Mouse (Mus musculus) cerebellum, adult 11-12 months (tissue): ENCODE results near the gene Fbxw17.
"Not testable (repeated sequence)": the region's sequence is repeated elsewhere in the genome, so short reads cannot be mapped to it uniquely, and the experiment has no call there.

Experiments used
- DNase-seq: peaks from one replicate; pipeline ENCODE4 v3.0.0; 2022

The Fbxw17 gene

DNA sequence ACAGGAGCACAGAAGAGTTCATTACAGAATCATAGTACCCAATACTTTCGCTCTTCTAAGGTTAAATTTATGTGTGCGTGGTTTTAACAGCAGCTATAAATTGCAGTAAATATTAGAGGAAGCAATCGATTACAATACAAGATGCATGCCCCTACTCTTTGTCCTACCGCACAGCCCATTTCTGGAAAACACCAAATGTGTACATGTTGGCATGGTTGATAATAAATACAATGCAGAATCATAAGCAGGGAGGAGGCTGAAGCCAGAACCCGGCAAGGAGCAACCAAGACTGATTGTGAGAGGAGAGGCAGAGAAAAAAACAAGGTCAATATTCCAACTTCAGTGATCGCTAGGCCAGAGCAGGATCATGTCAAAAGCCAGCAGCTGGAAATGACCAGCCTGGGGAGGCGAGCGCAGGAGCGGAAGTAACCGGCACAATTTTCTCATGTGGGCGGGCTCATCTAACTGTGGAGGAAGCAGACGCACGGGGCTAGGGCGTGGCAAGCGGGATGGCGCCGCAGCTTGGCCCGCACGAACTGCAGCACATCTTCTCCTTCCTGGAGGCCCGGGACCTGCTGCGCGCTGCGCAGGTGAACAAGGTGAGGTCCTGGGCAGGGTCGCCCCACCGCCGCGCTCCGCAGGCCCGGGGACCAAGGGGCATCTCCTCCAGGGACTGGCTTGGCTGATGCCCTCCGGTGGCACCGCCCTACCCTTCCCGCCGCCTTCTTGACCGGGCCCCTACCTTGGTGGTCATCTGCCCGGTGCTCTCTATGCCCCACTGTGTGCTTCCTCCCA is at the start of gene Fbxw17:
TSS of gene Fbxw17 (plus strand) at position 476 of the 795 bp plus-strand sequence.
- DNase-seq = peak; percentile 71

DNA sequence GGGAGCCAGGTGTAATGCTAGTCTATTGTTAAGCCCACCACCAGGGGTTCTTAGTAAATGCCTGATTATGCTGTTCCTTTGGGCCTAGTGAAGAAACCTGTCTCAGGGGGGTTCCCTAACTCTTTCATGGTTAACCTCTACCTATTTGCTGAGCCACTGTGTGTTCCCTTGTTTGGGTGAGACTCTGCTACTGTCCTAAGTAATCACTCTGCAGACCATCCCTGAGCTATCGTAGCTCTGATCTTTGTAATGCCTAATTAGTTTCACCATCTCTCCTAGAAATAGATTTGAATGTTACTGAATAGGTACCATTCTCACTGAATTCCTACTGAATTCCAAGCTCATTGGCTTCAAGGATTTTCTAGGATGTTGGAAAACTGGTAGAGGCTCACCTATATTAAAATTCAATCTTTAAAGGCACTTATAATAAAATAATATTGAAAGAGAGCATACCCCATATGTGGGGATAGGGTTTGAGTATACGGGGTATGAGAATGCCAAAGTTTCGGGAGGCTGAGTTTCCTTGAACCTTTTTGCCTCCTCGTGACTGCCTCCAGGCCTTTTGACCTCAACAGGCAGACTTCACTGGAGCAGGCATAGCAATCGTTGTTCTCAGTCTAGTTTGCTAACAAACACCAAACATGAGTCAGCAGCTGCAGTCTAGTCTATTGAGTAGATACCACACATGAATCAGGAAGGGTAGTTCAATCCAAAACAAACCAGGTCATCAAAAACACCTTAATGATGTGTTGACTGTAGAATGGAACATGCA is 44.5 kb upstream of the Fbxw17 start:
- not testable (repeated sequence) for DNase-seq

DNA sequence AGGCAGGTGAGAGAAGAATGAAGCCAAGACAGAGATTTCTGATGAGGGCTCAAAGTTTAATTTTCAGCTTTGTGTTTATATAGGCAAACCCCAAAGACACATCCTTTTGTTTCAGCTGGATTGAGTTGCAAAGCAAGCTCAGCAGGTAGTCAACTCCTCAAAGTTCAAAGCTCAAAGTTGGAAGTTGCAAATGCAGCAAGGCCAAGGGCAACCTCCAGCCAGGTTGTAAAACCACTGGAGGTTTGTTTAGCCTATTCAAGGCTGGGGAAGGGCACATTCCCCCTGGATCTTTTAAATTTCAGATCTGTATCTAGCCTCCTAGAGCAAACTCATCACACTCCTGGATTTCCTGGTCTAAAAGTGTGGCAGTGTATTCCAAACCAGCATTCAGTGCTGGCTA is 28.5 kb upstream of the Fbxw17 start:
- DNase-seq = not testable (repeated sequence)

DNA sequence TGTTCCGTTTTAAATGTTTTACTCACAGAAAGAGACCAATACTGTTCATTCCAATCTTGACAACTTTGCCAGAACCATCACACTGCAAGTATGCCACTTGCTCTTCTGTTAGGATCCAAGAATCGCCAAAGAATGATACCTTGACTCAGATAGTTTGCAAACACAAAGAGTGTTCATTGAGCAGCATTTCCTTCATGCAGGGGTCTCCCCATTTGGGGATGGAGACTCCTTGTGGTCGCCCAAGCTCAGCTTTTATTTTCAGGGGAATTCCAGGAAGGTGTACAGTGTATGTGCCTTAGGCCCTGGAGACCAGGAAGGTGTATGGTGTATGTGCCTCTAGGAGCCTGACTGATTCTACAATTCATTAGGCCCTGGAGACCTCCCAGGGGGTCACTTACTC is 757 bp downstream of the Fbxw17 start:
- DNase-seq = no peak

DNA sequence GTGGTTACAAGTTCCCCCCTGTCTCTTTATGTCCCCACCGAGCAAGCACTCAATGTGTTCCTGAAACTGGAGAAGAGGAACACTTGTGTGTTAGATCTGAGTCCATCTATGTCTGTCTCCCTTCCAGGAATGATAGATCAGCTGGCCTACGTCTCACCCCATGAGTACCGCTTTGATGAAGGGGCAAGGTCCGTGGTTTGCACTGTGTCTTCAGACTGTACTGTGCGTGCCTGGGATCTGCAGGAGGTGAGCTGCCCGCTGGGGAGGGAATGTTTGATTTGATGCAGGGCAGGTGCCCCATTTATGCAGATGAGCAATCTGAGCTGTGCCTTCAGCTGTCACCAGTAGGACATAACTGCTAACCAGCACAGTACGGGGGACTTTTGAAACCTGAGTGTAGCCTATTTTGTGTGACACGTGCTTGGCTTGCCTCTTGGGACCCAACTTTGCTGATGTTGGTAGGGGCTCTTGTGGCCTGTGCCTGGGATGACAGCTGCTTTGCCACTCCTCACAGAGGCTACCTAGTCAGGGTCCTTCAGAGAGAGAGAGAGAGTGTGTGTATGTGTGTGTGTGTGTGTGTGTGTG is 6.1 kb downstream of the Fbxw17 start:
- DNase-seq = no peak

DNA sequence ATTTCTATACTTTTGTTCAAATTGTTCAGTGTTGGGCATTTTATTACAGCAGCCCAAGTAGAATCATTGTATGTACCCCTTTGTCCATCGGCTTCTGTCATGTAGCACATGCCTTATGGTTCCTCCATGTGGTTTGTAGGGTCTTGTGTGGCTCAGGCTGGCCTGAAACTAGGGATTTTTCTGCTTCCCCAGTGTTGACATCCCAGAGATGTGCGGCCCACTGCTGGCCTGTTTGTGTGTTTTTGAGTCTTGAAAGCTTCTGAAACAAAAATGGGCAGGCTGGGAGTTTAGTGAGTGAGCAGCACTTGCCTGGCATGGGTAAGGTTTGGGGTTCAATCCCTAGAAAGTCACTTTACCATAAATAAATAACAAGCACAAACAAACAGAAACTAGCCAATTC is 6.9 kb downstream of the Fbxw17 start:
- DNase-seq = no peak

DNA sequence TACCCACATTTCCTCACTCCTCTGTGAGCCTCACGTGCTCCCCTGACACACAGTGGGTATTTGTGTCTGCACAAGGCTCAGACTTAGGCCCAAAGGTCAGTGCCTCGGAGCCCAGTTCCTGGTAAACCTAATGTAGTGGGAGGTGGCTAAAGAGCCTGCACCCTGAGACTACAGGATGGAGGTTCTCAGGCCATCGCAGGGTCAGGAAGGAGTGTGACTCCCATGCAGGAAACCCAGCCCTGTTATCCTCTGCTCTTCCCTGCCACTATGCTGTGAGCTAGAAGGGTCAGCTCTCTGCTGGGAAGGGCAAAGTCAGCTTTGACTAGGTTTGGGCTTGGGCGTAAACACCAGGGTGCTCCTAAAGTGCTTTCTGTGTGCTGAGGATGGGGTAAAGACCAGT is 9.0 kb downstream of the Fbxw17 start:
- no peak for DNase-seq

DNA sequence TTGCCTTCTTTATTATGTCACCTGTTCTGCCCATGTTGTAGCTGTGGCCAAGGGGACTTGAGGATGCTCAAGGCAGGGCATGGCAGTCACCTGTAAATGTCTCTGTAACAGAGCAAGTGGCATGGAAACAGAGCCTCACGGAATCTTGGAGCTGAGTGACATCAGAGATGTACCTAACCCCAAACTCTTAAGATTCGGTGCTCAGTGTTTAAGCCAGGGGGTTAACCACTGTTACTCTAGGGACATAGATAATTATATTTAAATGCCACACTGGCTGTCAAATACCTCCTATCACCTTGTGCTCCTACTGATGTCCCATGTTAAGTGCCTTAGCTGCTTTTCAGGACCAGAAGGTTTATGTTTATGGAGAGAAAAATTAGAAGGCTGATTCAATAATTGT is 26.1 kb downstream of the Fbxw17 start, which contains the start of gene Gm47429:
TSS of gene Gm47429 (minus strand) at position 101 of the 400 bp plus-strand sequence.
- DNase-seq = no peak

DNA sequence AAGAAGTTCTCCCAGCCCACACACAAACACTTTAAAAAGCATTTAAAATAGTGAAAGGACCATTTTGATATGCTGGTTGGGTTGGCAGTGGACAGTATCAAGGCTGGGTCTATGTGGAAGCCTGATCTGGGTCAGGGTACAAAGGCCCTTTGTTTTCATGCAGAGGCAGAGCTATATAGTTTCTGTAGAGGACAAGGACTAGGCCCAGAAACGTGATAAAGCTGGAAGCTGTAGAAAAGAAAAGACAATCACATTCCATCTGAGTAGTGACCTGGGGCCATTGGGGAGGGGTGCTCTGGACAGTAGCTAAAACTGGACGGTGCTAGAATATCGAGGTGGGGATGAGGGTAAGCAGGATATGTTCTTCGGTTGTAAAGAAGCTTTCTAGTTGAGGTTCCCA is 27.6 kb downstream of the Fbxw17 start:
- no peak for DNase-seq

DNA sequence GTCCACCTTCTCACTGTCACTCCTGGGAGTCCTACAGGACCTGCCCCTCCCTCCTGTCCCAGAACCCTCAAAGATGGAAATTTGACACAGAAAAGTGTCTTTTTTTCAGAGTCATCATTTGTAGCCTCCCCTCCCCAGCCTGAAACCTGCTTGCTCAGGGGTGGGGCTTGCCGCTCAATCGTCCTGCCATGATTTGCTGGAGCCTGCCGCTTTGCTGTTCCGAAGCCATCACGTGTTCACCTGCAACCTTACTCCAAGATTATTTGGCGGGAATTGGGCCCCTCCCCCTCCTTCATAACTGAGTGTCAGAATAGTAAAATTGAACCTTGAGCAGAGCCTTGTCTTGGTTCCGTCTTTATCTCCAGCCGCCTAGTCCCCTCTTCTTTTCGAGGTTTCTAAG is 34.6 kb downstream of the Fbxw17 start:
- DNase-seq = not testable (repeated sequence)

DNA sequence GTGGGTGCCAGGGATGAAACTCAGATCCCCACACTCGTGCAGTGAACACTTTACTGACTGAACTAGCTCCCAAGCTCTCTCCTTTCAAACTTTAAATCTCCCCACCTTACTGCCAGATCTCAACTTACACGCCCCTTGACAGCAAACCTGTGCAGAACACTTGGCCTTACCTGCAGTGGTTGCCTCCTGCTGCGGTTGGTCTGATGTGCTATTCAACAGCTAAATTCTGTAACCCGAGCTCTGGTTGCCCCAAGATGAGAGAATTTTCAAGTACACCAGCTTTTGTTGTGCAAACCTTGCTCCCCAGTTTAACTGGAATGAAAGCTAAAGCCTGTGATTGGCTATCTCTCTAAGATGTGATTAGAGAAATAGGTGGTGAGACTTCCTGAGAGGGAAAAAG is 35.8 kb downstream of the Fbxw17 start:
- no peak for DNase-seq

DNA sequence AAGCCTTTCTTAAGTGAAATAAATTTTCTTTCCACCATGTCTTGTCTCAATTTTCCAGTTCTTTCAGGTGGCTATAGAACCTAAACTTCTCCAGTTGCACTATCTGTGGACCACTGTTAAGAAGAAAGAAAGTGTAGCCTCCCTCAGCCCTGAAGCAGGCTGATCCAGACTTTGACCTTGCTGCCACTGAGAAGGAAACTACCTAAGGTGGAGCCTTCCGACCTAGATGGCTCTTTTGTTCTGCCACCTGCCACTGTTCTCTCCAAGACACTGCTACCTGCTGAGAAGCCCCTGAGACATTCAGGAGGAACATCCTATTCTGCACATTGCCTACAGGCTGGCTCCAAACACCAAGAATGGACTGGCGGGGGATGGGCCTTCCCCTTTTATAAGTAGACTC is 42.8 kb downstream of the Fbxw17 start:
- not testable (repeated sequence) for DNase-seq

DNA sequence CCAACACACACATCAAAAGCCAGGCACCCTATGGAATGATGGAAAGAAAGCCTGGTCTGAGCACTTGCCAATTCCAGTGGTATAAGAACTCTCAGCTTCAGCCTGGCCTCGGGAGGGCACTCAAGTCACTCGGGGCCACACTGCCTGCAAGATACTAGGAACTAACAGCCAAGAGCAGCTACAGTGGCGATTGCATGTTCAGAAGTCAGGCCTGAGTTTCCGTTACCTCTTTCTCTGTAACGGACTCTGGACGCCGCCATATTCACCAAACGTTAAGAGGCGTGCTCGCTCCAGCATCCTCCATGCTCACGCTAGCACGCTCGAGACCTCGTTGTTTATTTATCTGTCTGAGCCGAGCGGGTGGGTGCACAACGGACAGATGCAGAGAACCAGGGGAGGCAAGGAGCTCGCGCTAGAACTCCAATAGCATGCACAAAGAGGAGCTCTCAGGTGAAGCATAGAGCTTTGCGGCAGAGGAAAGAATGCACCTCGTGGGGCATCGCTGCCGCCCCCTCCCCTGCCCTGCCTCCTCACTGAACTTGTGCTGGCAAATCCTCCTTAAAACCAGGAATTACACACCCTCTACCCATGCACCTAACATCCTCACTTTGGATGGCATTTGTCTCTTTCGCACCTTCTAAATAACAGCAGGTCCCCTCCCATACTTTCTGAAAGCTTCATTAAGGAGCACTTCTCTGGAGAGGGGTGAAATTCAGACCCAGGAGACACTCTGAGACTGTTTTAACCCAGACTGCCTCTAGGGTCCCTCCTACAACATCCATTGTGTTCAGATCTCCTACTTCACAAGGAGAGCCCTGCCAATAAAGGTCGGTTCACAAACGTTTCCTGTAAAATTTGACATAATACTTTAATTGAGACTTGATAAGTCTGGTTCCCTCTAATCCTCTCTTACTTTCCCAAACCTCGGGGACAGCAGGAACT is 47.2 kb downstream of the Fbxw17 start:
- DNase-seq = no peak

DNA sequence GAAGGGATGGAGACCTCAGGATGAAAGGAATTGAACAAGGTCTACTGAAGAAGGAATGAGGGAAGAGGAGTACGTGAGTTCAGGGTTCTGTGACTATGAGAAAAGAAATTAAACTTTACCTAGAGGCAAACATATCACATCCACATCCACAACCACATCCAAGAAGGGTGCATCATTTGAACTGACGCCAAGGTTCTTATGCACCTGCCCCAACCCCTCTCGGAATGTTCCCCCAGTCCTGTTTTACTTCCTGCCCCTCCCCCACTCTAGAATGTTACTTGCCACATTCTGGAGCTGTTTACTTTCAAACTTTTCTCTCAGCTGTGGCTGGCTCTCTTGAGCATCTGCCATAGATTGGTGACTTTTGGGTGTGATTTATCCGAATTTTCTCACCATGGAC is 49.3 kb downstream of the Fbxw17 start, which contains the start of gene Nutm2:
TSS of gene Nutm2 (plus strand) at position 301 of the 400 bp plus-strand sequence.
- no peak for DNase-seq
